Mouse (Mus musculus) midbrain, embryonic 16.5 days (tissue): ENCODE data around the gene Cish. TPM values are rescaled to one million over a fixed set of nuclear protein-coding genes. Genes with fewer than 3 reads are reported as not detected.

Source experiments
- ATAC-seq: fragments of 200-750 bp; cut with Nextera tagmentation; 2 replicates; pipeline ENCODE4 v1.8.0; 2017; ENCODE audit warnings: moderate TSS enrichment
- H3K27ac ChIP-seq: fragments of 300-500 bp; sonication (generic); 2 replicates; pipeline ENCODE4 v1.5.1; 2014; ENCODE audit warnings: mild to moderate bottlenecking, low read length, mixed read lengths
- H3K27me3 ChIP-seq: fragments of 300-500 bp; sonication (generic); 2 replicates; pipeline ENCODE4 v1.6.1; 2014; ENCODE audit warnings: low read depth, low read length, mixed read lengths; ENCODE audit not compliant: control insufficient read depth, insufficient read depth
- H3K36me3 ChIP-seq: fragments of 300-500 bp; sonication (generic); 2 replicates; pipeline ENCODE4 v1.6.1; 2014; ENCODE audit warnings: mild to moderate bottlenecking, low read length, moderate library complexity, mixed read lengths; ENCODE audit not compliant: control insufficient read depth, insufficient read depth
- H3K4me1 ChIP-seq: fragments of 300-500 bp; sonication (generic); 2 replicates; pipeline ENCODE4 v1.6.1; 2014; ENCODE audit warnings: mild to moderate bottlenecking, low read length, mixed read lengths; ENCODE audit not compliant: control insufficient read depth, insufficient read depth
- H3K4me2 ChIP-seq: fragments of 300-500 bp; sonication (generic); 2 replicates; pipeline ENCODE4 v1.6.1; 2014; ENCODE audit warnings: mild to moderate bottlenecking, low read length, mixed read lengths
- H3K4me3 ChIP-seq: fragments of 300-500 bp; sonication (generic); 2 replicates; pipeline ENCODE4 v1.5.1; 2014; ENCODE audit warnings: low read depth, mild to moderate bottlenecking, low read length, moderate library complexity, mixed read lengths
- H3K9ac ChIP-seq: fragments of 300-500 bp; sonication (generic); 2 replicates; pipeline ENCODE4 v1.6.1; 2014; ENCODE audit warnings: low read depth, low read length, mixed read lengths
- H3K9me3 ChIP-seq: fragments of 300-500 bp; sonication (generic); replicated peaks from 2 replicates; pipeline ENCODE4 v1.6.1; 2014; ENCODE audit warnings: mild to moderate bottlenecking, low read length, mixed read lengths; ENCODE audit not compliant: control insufficient read depth, poor library complexity, severe bottlenecking
- WGBS: fragments of 180-500 bp; shearing (Covaris S2); extraction: QIAGEN DNeasy Blood & Tissue Kit; methylation state at CpG from one replicate; pipeline ENCODE4 v1.1.7; 2014; 5-methylcytosine and 5-hydroxymethylcytosine counted together
- polyA plus RNA-seq: library from polyadenylated mRNA; unstranded; fragments of >200 nt; fragmentation: Nextera tagmentation; extraction: Ambion mirVana; gene quantifications from 2 replicates; pipeline ENCODE4 v1.2.1, GENCODE M21; 2015

The Cish gene
- polyA plus RNA-seq, 1 experiment from 2014 or later = 8.6 TPM

DNA sequence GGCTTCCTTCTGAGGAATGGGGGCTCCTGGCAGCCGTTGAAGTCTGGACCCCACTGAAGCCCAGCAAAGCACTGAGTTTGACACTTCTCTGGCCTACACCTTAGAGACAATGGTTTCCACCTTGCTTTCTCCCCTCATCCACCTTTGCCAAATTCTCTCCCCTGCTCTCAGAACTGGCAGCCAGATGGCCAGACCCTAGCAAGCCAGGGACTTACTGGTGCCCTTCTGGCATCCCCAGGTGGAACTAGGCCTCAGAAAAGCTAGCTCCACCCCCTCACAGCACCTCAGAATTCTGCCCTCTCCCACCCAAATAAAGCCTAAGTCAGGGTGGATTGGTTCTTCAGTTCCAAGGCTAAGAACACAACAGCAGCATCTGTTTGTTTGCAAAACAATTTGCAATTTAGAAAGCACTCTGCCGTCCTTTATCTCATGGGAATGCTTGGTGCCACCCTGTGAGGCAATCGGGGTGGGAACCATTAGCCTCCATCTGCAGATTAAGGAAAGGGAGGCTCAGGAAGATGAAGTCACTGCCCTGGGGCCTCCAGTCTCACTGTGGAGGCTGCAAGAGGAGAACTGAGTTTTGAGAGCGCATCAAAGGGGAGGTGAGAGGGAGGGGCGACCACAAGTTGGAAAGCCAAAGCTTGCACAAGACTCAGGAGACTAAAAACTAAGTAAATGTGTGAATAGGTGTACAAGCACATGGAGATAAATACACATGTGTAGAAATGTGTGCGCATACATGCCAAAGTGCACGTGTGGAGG is 24.5 kb upstream of the Cish start:
- Histone ChIP-seq H3K9me3 (no peaks in the 10 kb centered on the region), H3K4me3 (no peak overlapping the region), H3K27me3 (no peaks in the 10 kb centered on the region), H3K9ac (no peak overlapping the region), H3K27ac (no peak overlapping the region), H3K4me2 (no peak overlapping the region), H3K4me1 (no peaks in the 10 kb centered on the region), H3K36me3 (no peaks in the 10 kb centered on the region)
- WGBS = 73% methylated on average over 7 of the region's 7 CpGs
- ATAC-seq = no peak

DNA sequence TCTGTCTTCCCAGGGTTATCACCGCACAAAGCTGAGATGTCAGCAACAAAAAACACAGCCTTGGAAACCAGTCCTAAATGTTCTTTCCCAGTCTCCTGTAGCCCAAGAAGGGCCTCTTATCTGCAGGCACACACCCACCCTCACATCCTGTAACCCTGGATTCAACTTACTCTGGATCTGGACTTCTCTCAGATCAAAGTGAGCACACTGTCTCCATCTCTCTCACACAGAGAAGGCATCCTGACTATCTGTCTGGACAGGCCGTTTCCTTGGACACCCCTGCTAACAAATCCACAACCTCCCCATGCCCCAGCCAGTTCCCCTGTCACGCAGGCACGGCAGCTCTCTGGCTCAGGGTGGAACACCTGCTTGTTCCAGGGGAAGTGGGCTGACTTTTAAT is 23.5 kb upstream of the Cish start:
- no peak overlapping the region for H3K9ac ChIP-seq
- ATAC-seq = no peak
- 78% methylated on average over 4 of the region's 4 CpGs for WGBS

DNA sequence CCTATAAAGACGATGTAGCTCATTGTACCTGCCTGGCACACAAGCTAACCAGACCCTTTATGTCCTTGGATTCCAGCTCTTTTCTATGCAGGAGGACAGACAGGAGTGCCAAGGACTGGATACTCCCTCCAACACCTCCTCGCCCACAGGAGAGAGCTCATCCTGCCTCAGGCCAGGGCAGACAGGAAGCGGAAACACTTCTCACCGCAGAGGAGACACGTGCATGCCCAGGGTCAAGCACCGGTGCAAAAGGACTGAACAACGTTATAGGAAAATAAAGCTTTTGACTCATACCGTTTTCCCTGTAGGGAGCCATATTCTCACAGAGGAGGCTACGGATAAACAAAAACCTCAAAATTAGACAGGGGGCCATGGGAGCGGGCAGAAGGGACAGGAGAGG is 22.6 kb upstream of the Cish start:
- Histone ChIP-seq H3K9me3 (no peaks in the 10 kb centered on the region), H3K27ac (no peak overlapping the region), H3K9ac (no peak overlapping the region), H3K4me1 (no peaks in the 10 kb centered on the region), H3K4me2 (no peak overlapping the region), H3K4me3 (no peak overlapping the region), H3K36me3 (no peaks in the 10 kb centered on the region), H3K27me3 (no peaks in the 10 kb centered on the region)
- 72% methylated on average over 10 of the region's 10 CpGs for WGBS
- ATAC-seq = no peak

More for the DNA sequence above, 23.5 kb upstream of the Cish start:
- Histone ChIP-seq H3K4me2 (no peak overlapping the region), H3K27me3 (no peaks in the 10 kb centered on the region), H3K4me3 (no peak overlapping the region), H3K9me3 (no peaks in the 10 kb centered on the region), H3K4me1 (no peaks in the 10 kb centered on the region), H3K36me3 (no peaks in the 10 kb centered on the region), H3K27ac (no peak overlapping the region)

DNA sequence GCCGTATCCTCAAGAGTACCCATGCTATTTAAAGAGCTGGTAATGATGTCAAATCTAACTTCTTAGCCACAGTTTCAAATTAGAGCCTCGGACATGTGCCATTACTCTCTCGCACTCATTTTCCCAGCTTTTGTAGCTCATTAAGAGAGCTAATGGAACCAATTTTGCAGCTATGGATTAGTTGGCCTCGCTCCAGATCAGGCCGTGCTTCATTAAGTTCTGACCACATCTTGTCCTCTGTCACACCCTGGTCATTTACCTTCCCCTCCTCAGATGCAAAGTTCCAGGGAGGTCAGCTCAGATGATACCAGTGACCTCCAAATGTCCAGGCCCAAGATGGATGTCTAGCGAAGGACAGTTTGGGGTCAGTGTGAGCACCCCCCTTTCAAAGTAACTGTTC is 21.1 kb upstream of the Cish start:
- H3K4me1 ChIP-seq = peaks cover 9% of the 10 kb centered on the region; the same call in 1 of the 2 replicates
- H3K36me3 ChIP-seq = no peaks in the 10 kb centered on the region
- no peak overlapping the region for H3K27ac ChIP-seq
- no peaks in the 10 kb centered on the region for H3K27me3 ChIP-seq
- no peak overlapping the region for H3K9ac ChIP-seq
- ATAC-seq = no peak
- WGBS = 76% methylated on average over 6 of the region's 6 CpGs
- no peak overlapping the region for H3K4me2 ChIP-seq
- H3K9me3 ChIP-seq = no peaks in the 10 kb centered on the region
- no peak overlapping the region for H3K4me3 ChIP-seq

DNA sequence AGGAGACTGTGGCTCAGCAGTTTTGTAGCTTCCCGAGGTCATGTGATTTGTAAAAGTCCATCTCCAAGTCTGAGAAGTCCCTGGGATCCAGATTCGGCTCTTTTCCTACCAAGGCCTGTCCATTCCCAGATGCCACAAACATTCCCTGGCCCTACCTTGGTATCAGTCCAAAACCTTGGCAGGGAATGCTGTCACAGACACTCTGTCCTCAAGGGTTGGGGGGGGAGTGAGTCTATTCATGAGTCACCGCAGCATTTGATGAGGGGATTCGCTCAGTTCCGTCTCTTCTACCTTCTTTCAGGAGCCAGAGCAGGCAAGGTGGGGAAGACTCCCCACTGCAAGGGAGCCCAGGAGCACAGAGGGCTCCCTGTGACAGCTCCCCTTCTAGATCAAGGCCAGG is 20.1 kb upstream of the Cish start:
- no peak overlapping the region for H3K4me2 ChIP-seq
- no peaks in the 10 kb centered on the region for H3K9me3 ChIP-seq
- ATAC-seq = no peak
- peaks cover 9% of the 10 kb centered on the region; the same call in 1 of the 2 replicates for H3K4me1 ChIP-seq
- H3K36me3 ChIP-seq = no peaks in the 10 kb centered on the region
- no peak overlapping the region for H3K4me3 ChIP-seq
- H3K9ac ChIP-seq = no peak overlapping the region
- H3K27me3 ChIP-seq = no peaks in the 10 kb centered on the region
- 83% methylated on average over 5 of the region's 5 CpGs for WGBS
- H3K27ac ChIP-seq = no peak overlapping the region

GRCm38 (mm10) chr9:107277603-107278002 is 18.2 kb upstream of the Cish start:
- Histone ChIP-seq H3K27ac (no peak overlapping the region), H3K4me2 (no peak overlapping the region), H3K4me3 (no peak overlapping the region), H3K27me3 (no peaks in the 10 kb centered on the region), H3K4me1 (peaks cover 9% of the 10 kb centered on the region; the same call in 1 of the 2 replicates), H3K9me3 (no peaks in the 10 kb centered on the region), H3K9ac (no peak overlapping the region), H3K36me3 (no peaks in the 10 kb centered on the region)
- no peak for ATAC-seq
- WGBS = 84% methylated on average over 7 of the region's 7 CpGs

GRCm38 (mm10) chr9:107278126-107278525 is 17.7 kb upstream of the Cish start:
- H3K27ac ChIP-seq = no peak overlapping the region
- no peaks in the 10 kb centered on the region for H3K9me3 ChIP-seq
- ATAC-seq = no peak
- no peak overlapping the region for H3K4me2 ChIP-seq
- no peaks in the 10 kb centered on the region for H3K36me3 ChIP-seq
- peaks cover 9% of the 10 kb centered on the region; the same call in 1 of the 2 replicates for H3K4me1 ChIP-seq
- 48% methylated on average over 4 of the region's 4 CpGs for WGBS
- H3K9ac ChIP-seq = no peak overlapping the region
- H3K4me3 ChIP-seq = no peak overlapping the region
- no peaks in the 10 kb centered on the region for H3K27me3 ChIP-seq

GRCm38 (mm10) chr9:107278527-107279377 is 17.1 kb upstream of the Cish start:
- peak; percentile 48; the same call in 1 of the 2 replicates for ATAC-seq
- H3K9me3 ChIP-seq = no peaks in the 10 kb centered on the region
- H3K4me3 ChIP-seq = no peak overlapping the region
- H3K4me2 ChIP-seq = no peak overlapping the region
- H3K9ac ChIP-seq = no peak overlapping the region
- no peak overlapping the region for H3K27ac ChIP-seq
- peaks cover 9% of the 10 kb centered on the region; the same call in 1 of the 2 replicates for H3K4me1 ChIP-seq
- WGBS = 53% methylated on average over 8 of the region's 8 CpGs
- no peaks in the 10 kb centered on the region for H3K36me3 ChIP-seq
- no peaks in the 10 kb centered on the region for H3K27me3 ChIP-seq
